Mouse (Mus musculus): ENCODE measurements around the gene Tnfrsf13c. TPM values are rescaled to one million over a fixed set of nuclear protein-coding genes. Genes with fewer than 3 reads are reported as not detected.

The Tnfrsf13c gene
- polyA plus RNA-seq, 1 experiment from 2014 or later: not detected

- no peak for ATAC-seq
- WGBS: 42% methylated on average over 7 of the region's 7 CpGs
- no peak overlapping the region; the same call in 1 of the 2 replicates for H3K4me3 ChIP-seq (replicated peaks)
These were observed 540 bp upstream of the Tnfrsf13c start for GRCm38 (mm10) chr15:82224602-82225215.

GRCm38 (mm10) chr15:82223251-82223650, 918 bp downstream of the Tnfrsf13c start:
- H3K4me2 ChIP-seq (replicated peaks): no peak overlapping the region
- no peak overlapping the region for H3K9ac ChIP-seq
- ATAC-seq: no peak
- 40% methylated on average over 7 of the region's 7 CpGs for WGBS
- H3K4me1 ChIP-seq (replicated peaks): peaks cover 10% of the 10 kb centered on the region
- no peak overlapping the region for H3K27ac ChIP-seq
- H3K4me3 ChIP-seq (replicated peaks): no peak overlapping the region
- no peaks in the 10 kb centered on the region for H3K9me3 ChIP-seq
- peaks cover 45% of the 10 kb centered on the region for H3K27me3 ChIP-seq (replicated peaks)
- H3K36me3 ChIP-seq: no peaks in the 10 kb centered on the region

More at GRCm38 (mm10) chr15:82224602-82225215, 540 bp upstream of the Tnfrsf13c start:
- Histone ChIP-seq H3K9me3 (no peaks in the 10 kb centered on the region), H3K4me1 (replicated peaks) (peaks cover 15% of the 10 kb centered on the region), H3K27me3 (replicated peaks) (peaks cover 39% of the 10 kb centered on the region), H3K4me2 (replicated peaks) (peak overlapping the region; percentile 79), H3K36me3 (no peaks in the 10 kb centered on the region), H3K9ac (no peak overlapping the region), H3K27ac (no peak overlapping the region)

GRCm38 (mm10) chr15:82221104-82221860, 2.9 kb downstream of the Tnfrsf13c start:
- peaks cover 10% of the 10 kb centered on the region for H3K4me1 ChIP-seq (replicated peaks)
- no peaks in the 10 kb centered on the region for H3K36me3 ChIP-seq
- H3K9ac ChIP-seq: no peak overlapping the region
- no peaks in the 10 kb centered on the region for H3K9me3 ChIP-seq
- H3K27me3 ChIP-seq (replicated peaks): peaks cover 60% of the 10 kb centered on the region
- WGBS: 74% methylated on average over 14 of the region's 14 CpGs
- no peak for ATAC-seq
- no peak overlapping the region for H3K27ac ChIP-seq
- no peak overlapping the region for H3K4me3 ChIP-seq (replicated peaks)
- H3K4me2 ChIP-seq (replicated peaks): no peak overlapping the region

GRCm38 (mm10) chr15:82220003-82220675, 4.0 kb downstream of the Tnfrsf13c start:
- Histone ChIP-seq H3K4me2 (replicated peaks) (no peak overlapping the region), H3K27me3 (replicated peaks) (peaks cover 62% of the 10 kb centered on the region), H3K4me1 (replicated peaks) (peaks cover 10% of the 10 kb centered on the region), H3K36me3 (no peaks in the 10 kb centered on the region), H3K9ac (no peak overlapping the region), H3K27ac (no peak overlapping the region), H3K4me3 (replicated peaks) (no peak overlapping the region), H3K9me3 (no peaks in the 10 kb centered on the region)
- 78% methylated on average over 11 of the region's 12 CpGs for WGBS
- ATAC-seq: no peak

- ATAC-seq: no peak
These were observed 5.1 kb downstream of the Tnfrsf13c start for GRCm38 (mm10) chr15:82218778-82219666.

GRCm38 (mm10) chr15:82217980-82218379, 6.2 kb downstream of the Tnfrsf13c start:
- no peak overlapping the region for H3K4me2 ChIP-seq (replicated peaks)
- H3K4me3 ChIP-seq (replicated peaks): no peak overlapping the region
- no peaks in the 10 kb centered on the region for H3K4me1 ChIP-seq (replicated peaks)
- no peak overlapping the region for H3K9ac ChIP-seq
- ATAC-seq: no peak
- H3K27ac ChIP-seq: no peak overlapping the region
- H3K36me3 ChIP-seq: no peaks in the 10 kb centered on the region
- H3K27me3 ChIP-seq (replicated peaks): peaks cover 61% of the 10 kb centered on the region
- H3K9me3 ChIP-seq: no peaks in the 10 kb centered on the region
- WGBS: 41% methylated on average over 9 of the region's 9 CpGs

More at GRCm38 (mm10) chr15:82218778-82219666, 5.1 kb downstream of the Tnfrsf13c start:
- Histone ChIP-seq H3K27me3 (replicated peaks) (peaks cover 57% of the 10 kb centered on the region), H3K4me2 (replicated peaks) (no peak overlapping the region), H3K4me1 (replicated peaks) (peaks cover 3% of the 10 kb centered on the region), H3K9me3 (no peaks in the 10 kb centered on the region), H3K4me3 (replicated peaks) (no peak overlapping the region), H3K36me3 (no peaks in the 10 kb centered on the region), H3K27ac (no peak overlapping the region), H3K9ac (no peak overlapping the region)
- WGBS: 76% methylated on average over 26 of the region's 26 CpGs

GRCm38 (mm10) chr15:82217039-82217438, 7.1 kb downstream of the Tnfrsf13c start:
- 25% methylated on average over 7 of the region's 7 CpGs for WGBS
- H3K27ac ChIP-seq: no peak overlapping the region
- H3K9ac ChIP-seq: no peak overlapping the region
- H3K27me3 ChIP-seq (replicated peaks): peaks cover 64% of the 10 kb centered on the region
- H3K4me1 ChIP-seq (replicated peaks): peaks cover 9% of the 10 kb centered on the region
- ATAC-seq: no peak
- H3K36me3 ChIP-seq: no peaks in the 10 kb centered on the region
- H3K9me3 ChIP-seq: no peaks in the 10 kb centered on the region
- no peak overlapping the region for H3K4me2 ChIP-seq (replicated peaks)
- no peak overlapping the region for H3K4me3 ChIP-seq (replicated peaks)

GRCm38 (mm10) chr15:82216142-82216827, 7.9 kb downstream of the Tnfrsf13c start:
- Histone ChIP-seq H3K4me2 (replicated peaks) (no peak overlapping the region), H3K9ac (no peak overlapping the region), H3K27ac (no peak overlapping the region), H3K4me3 (replicated peaks) (no peak overlapping the region), H3K36me3 (no peaks in the 10 kb centered on the region), H3K4me1 (replicated peaks) (peaks cover 16% of the 10 kb centered on the region), H3K9me3 (no peaks in the 10 kb centered on the region), H3K27me3 (replicated peaks) (peaks cover 71% of the 10 kb centered on the region)
- 55% methylated on average over 20 of the region's 20 CpGs for WGBS
- no peak for ATAC-seq

- Histone ChIP-seq H3K36me3 (no peaks in the 10 kb centered on the region), H3K4me2 (replicated peaks) (no peak overlapping the region), H3K9ac (no peak overlapping the region), H3K27me3 (replicated peaks) (peaks cover 74% of the 10 kb centered on the region), H3K4me1 (replicated peaks) (peaks cover 16% of the 10 kb centered on the region), H3K27ac (no peak overlapping the region), H3K9me3 (no peaks in the 10 kb centered on the region), H3K4me3 (replicated peaks) (no peak overlapping the region)
- 35% methylated on average over 11 of the region's 11 CpGs for WGBS
- no peak for ATAC-seq
These were observed 8.7 kb downstream of the Tnfrsf13c start for GRCm38 (mm10) chr15:82215332-82216046.

GRCm38 (mm10) chr15:82213222-82213621, 10.9 kb downstream of the Tnfrsf13c start:
- WGBS: 17% methylated on average over 4 of the region's 4 CpGs
- Histone ChIP-seq H3K9me3 (no peaks in the 10 kb centered on the region), H3K4me2 (replicated peaks) (no peak overlapping the region), H3K27me3 (replicated peaks) (peaks cover 84% of the 10 kb centered on the region), H3K9ac (no peak overlapping the region), H3K4me1 (replicated peaks) (peaks cover 16% of the 10 kb centered on the region), H3K27ac (no peak overlapping the region), H3K4me3 (replicated peaks) (no peak overlapping the region), H3K36me3 (no peaks in the 10 kb centered on the region)
- ATAC-seq: no peak

GRCm38 (mm10) chr15:82212752-82213063, 11.5 kb downstream of the Tnfrsf13c start, which contains the start of gene Shisa8:
TSS of gene Shisa8 (minus strand) at chr15:82212815.
- 0% methylated on average over 6 of the region's 34 CpGs for WGBS
- Histone ChIP-seq H3K4me2 (replicated peaks) (peak within 1 kb of the TSS; percentile 74), H3K36me3 (no peaks in the 10 kb centered on the region), H3K4me3 (replicated peaks) (peak within 1 kb of the TSS; percentile 36), H3K27ac (no peak within 1 kb of the TSS), H3K4me1 (replicated peaks) (peaks cover 16% of the 10 kb centered on the region), H3K27me3 (replicated peaks) (peaks cover 86% of the 10 kb centered on the region), H3K9me3 (no peaks in the 10 kb centered on the region), H3K9ac (no peak within 1 kb of the TSS)
- peak; percentile 46 for ATAC-seq
